Mouse (Mus musculus) liver, postnatal 0 days (tissue): ENCODE measurements around the gene Ltb. TPM values are rescaled to one million over a fixed set of nuclear protein-coding genes. Genes with fewer than 3 reads are reported as not detected.
A peak's percentile ranks its signal among the peaks of the same experiment; 100 is the strongest.

Experiments used
- ATAC-seq: fragments of 200-750 bp; cut with Nextera tagmentation; 2 replicates; pipeline ENCODE4 v1.8.0; 2017; ENCODE audit warnings: mild to moderate bottlenecking, moderate library complexity
- DNase-seq: peaks from one replicate; pipeline ENCODE4 v3.0.0-alpha.2; 2016
- H3K27ac ChIP-seq: fragments of 300-500 bp; sonication (generic); 2 replicates; pipeline ENCODE4 v1.5.1; 2014; ENCODE audit warnings: antibody characterized with exemption, moderate library complexity, mild to moderate bottlenecking, low read depth
- H3K27me3 ChIP-seq: fragments of 300-500 bp; sonication (generic); 2 replicates; pipeline ENCODE4 v1.6.1; 2014; ENCODE audit warnings: low read length, control low read depth, mixed read lengths; ENCODE audit not compliant: insufficient read depth
- H3K36me3 ChIP-seq: fragments of 300-500 bp; sonication (generic); replicated peaks from 2 replicates; pipeline ENCODE4 v1.6.1; 2014; ENCODE audit warnings: mild to moderate bottlenecking, control low read depth, low read length, moderate library complexity, mixed read lengths; ENCODE audit not compliant: insufficient read depth
- H3K4me1 ChIP-seq: fragments of 300-500 bp; sonication (generic); 2 replicates; pipeline ENCODE4 v1.6.1; 2014; ENCODE audit warnings: antibody characterized with exemption, mild to moderate bottlenecking, control low read depth; ENCODE audit not compliant: insufficient read depth
- H3K4me2 ChIP-seq: fragments of 300-500 bp; sonication (generic); 2 replicates; pipeline ENCODE4 v1.6.1; 2014; ENCODE audit warnings: low read depth, mild to moderate bottlenecking, low read length, moderate library complexity, mixed read lengths
- H3K4me3 ChIP-seq: fragments of 300-500 bp; sonication (generic); 2 replicates; pipeline ENCODE4 v1.5.1; 2014; ENCODE audit warnings: low read depth, low read length
- H3K9ac ChIP-seq: fragments of 300-500 bp; sonication (generic); replicated peaks from 2 replicates; pipeline ENCODE4 v1.6.1; 2014; ENCODE audit warnings: mild to moderate bottlenecking, moderate library complexity
- H3K9me3 ChIP-seq: fragments of 300-500 bp; sonication (generic); 2 replicates; pipeline ENCODE4 v1.6.1; 2016; ENCODE audit warnings: mild to moderate bottlenecking, control low read depth, low read length, mixed read lengths
- CTCF ChIP-seq: sonication (generic); IDR thresholded peaks from 2 replicates; pipeline ENCODE4 v1.5.1; 2016; ENCODE audit warnings: antibody characterized with exemption, low read depth
- EP300 ChIP-seq: IDR thresholded peaks from 2 replicates; pipeline ENCODE4 v1.6.1; 2016; ENCODE audit warnings: antibody characterized with exemption, low read depth, mild to moderate bottlenecking
- WGBS: fragments of 180-500 bp; shearing (Covaris S2); extraction: QIAGEN DNeasy Blood & Tissue Kit; methylation state at CpG from one replicate; pipeline ENCODE4 v1.1.7; 2014; ENCODE audit not compliant: insufficient replicate concordance; 5-methylcytosine and 5-hydroxymethylcytosine counted together
- polyA plus RNA-seq: library from polyadenylated mRNA; unstranded; fragments of >200 nt; fragmentation: Nextera tagmentation; extraction: Ambion mirVana; gene quantifications from 2 replicates; pipeline ENCODE4 v1.2.1, GENCODE M21; 2015

Gene Ltb
- polyA plus RNA-seq, 1 experiment from 2014 or later: 5.3 TPM

GRCm38 (mm10) chr17:35220156-35220952 lies 26.1 kb downstream of the Ltb start, which contains the start of gene Gm16181:
Gm16181 (plus strand) TSS chr17:35220834.
- H3K27me3 ChIP-seq: peaks cover 4% of the 10 kb centered on the region; the same call in 1 of the 2 replicates
- WGBS: 55% methylated on average over 28 of the region's 28 CpGs
- DNase-seq (no peak), ATAC-seq (no peak)
- peak within 1 kb of the TSS; percentile 56 for H3K4me2 ChIP-seq
- H3K4me1 ChIP-seq: peaks cover 30% of the 10 kb centered on the region
- H3K4me3 ChIP-seq: no peak within 1 kb of the TSS
- no peak for TF ChIP-seq EP300
- TF ChIP-seq CTCF: no peak
- peaks cover 14% of the 10 kb centered on the region; the same call in 1 of the 2 replicates for H3K36me3 ChIP-seq
- peak within 1 kb of the TSS; percentile 80 for H3K27ac ChIP-seq
- no peak within 1 kb of the TSS for H3K9ac ChIP-seq
- no peaks in the 10 kb centered on the region for H3K9me3 ChIP-seq

- DNase-seq (no peak), ATAC-seq (no peak)
- Histone ChIP-seq H3K4me2 (no peak overlapping the region), H3K9me3 (no peaks in the 10 kb centered on the region), H3K4me1 (peaks cover 32% of the 10 kb centered on the region), H3K9ac (no peak overlapping the region), H3K36me3 (peaks cover 23% of the 10 kb centered on the region), H3K27ac (peak overlapping the region; percentile 41; the same call in 1 of the 2 replicates), H3K4me3 (no peak overlapping the region), H3K27me3 (peaks cover 4% of the 10 kb centered on the region; the same call in 1 of the 2 replicates)
- TF ChIP-seq EP300: no peak
- no peak for TF ChIP-seq CTCF
- 47% methylated on average over 6 of the region's 6 CpGs for WGBS
These were observed 28.1 kb downstream of the Ltb start for GRCm38 (mm10) chr17:35222299-35222698.

GRCm38 (mm10) chr17:35224641-35225040 lies 30.4 kb downstream of the Ltb start:
- Histone ChIP-seq H3K4me3 (no peak overlapping the region), H3K27me3 (no peaks in the 10 kb centered on the region), H3K27ac (no peak overlapping the region), H3K9me3 (no peaks in the 10 kb centered on the region), H3K36me3 (peaks cover 45% of the 10 kb centered on the region), H3K4me2 (no peak overlapping the region), H3K9ac (no peak overlapping the region), H3K4me1 (peaks cover 22% of the 10 kb centered on the region)
- DNase-seq: no peak
- ATAC-seq: no peak
- 88% methylated on average over 4 of the region's 4 CpGs for WGBS
- no peak for TF ChIP-seq EP300
- TF ChIP-seq CTCF: no peak

- ATAC-seq: no peak
- Histone ChIP-seq H3K36me3 (peaks cover 43% of the 10 kb centered on the region), H3K4me2 (no peak overlapping the region), H3K27me3 (no peaks in the 10 kb centered on the region), H3K4me3 (no peak overlapping the region), H3K4me1 (peaks cover 14% of the 10 kb centered on the region), H3K9me3 (no peaks in the 10 kb centered on the region), H3K9ac (no peak overlapping the region), H3K27ac (no peak overlapping the region)
- no peak for TF ChIP-seq EP300
- TF ChIP-seq CTCF: no peak
- no peak for DNase-seq
- WGBS: 82% methylated on average over 5 of the region's 5 CpGs
These were observed 31.2 kb downstream of the Ltb start for GRCm38 (mm10) chr17:35225456-35225855.

GRCm38 (mm10) chr17:35226561-35227046 lies 32.4 kb downstream of the Ltb start:
- peak overlapping the region; percentile 51; the same call in 1 of the 2 replicates for H3K27ac ChIP-seq
- no peak overlapping the region for H3K4me2 ChIP-seq
- no peak for DNase-seq
- no peak for ATAC-seq
- no peak; the same call in 1 of the 2 replicates for TF ChIP-seq CTCF
- no peak for TF ChIP-seq EP300
- no peak overlapping the region for H3K4me3 ChIP-seq
- no peaks in the 10 kb centered on the region for H3K9me3 ChIP-seq
- peaks cover 50% of the 10 kb centered on the region for H3K36me3 ChIP-seq
- 66% methylated on average over 14 of the region's 14 CpGs for WGBS
- H3K27me3 ChIP-seq: no peaks in the 10 kb centered on the region
- H3K4me1 ChIP-seq: peaks cover 11% of the 10 kb centered on the region
- H3K9ac ChIP-seq: no peak overlapping the region

GRCm38 (mm10) chr17:35231022-35231421 lies 36.8 kb downstream of the Ltb start:
- no peak for TF ChIP-seq EP300
- TF ChIP-seq CTCF: 0 out of 2 replicates have a peak, but pooled peaks have one; percentile 0
- Histone ChIP-seq H3K36me3 (peaks cover 40% of the 10 kb centered on the region), H3K4me1 (peaks cover 29% of the 10 kb centered on the region), H3K4me2 (peak overlapping the region; percentile 19; the same call in 1 of the 2 replicates), H3K9me3 (no peaks in the 10 kb centered on the region), H3K9ac (no peak overlapping the region; the same call in 1 of the 2 replicates), H3K4me3 (no peak overlapping the region), H3K27me3 (no peaks in the 10 kb centered on the region), H3K27ac (peak overlapping the region; percentile 29; the same call in 1 of the 2 replicates)
- WGBS: 66% methylated on average over 10 of the region's 10 CpGs
- no peak for ATAC-seq
- DNase-seq: no peak
